16 mouse cellular contexts compared by ENCODE assay signal in the genomic region with DNA sequence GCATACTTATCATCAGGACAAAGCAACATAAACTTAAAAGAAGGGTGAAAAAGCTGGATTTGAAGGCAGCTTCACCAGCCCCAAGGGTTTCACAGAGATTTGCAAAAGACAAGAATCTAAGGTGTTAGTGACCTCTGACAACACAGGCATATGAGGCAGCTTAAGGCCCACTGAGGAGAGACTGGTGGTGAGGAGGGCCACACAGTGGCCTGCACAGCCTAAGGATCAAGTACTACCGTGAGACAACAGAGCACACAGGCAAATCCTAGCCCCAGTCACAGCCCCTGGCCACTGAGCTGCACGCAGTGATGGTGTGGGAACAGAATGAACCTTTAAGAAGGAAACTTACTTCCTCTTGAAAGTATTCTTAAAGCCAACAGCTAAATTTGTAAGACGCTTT. TPM values are rescaled to one million over a fixed set of nuclear protein-coding genes. Genes with fewer than 3 reads are reported as not detected.
DNase-seq lines count a peak whose midpoint lies in the region; ATAC-seq and TF ChIP-seq lines count a peak whose summit lies in the region.
"Had no signal": no experiment of that assay in that cellular context is flagged by ENCODE, and none has a peak within 500 bp of the region (broad histone marks: within the 10 kb centered on the region; RNA-seq: fewer than 3 reads in every experiment).

No protein-coding gene starts in this region.

- H3K27ac ChIP-seq in heart, embryonic 15.5 days = peak overlapping the region; percentile 88
- no peak overlapping the region for H3K27ac ChIP-seq in midbrain, embryonic 12.5 days (replicated peaks)
- H3K27ac ChIP-seq in midbrain, postnatal 0 days (ENCODE audit: low read depth, low read length) = no peak overlapping the region
- peak overlapping the region; percentile 72 for H3K27ac ChIP-seq in bone marrow, adult 2 months (ENCODE audit: control insufficient read depth, insufficient read depth, low read depth, low read length, poor library complexity)
- H3K27ac ChIP-seq: embryonic facial prominence, embryonic 12.5 days; hindbrain, embryonic 12.5 days; liver, embryonic 14.5 days had no signal

- no peak for DNase-seq in heart, postnatal 25 days (ENCODE audit: low spot score)
- no peak for DNase-seq in midbrain, postnatal 0 days (ENCODE audit: low spot score)
- no peak for DNase-seq in adrenal gland, postnatal 4 days (ENCODE audit: low spot score in 2 of 2)
- no peak for DNase-seq in spleen, adult 18-20 months
- DNase-seq: cerebellum, adult 9-10 months; forebrain, postnatal 0 days had no signal

- WGBS in heart, embryonic 15.5 days = 71% methylated on average over 3 of the region's 3 CpGs
- WGBS in midbrain, embryonic 12.5 days = 81% methylated on average over 3 of the region's 3 CpGs
- WGBS in midbrain, postnatal 0 days = 82% methylated on average over 3 of the region's 3 CpGs
- 14% methylated on average over 3 of the region's 3 CpGs for WGBS in bone marrow, adult 2 months

- intact Hi-C loops in heart, postnatal 25 days (cut with DNase I) = loop anchor here (2.0 kb wide), 1 partner anchor 13 kb away; no protein-coding TSS in a partner anchor

- H3K36me3 ChIP-seq in heart, embryonic 15.5 days = peaks cover 14% of the 10 kb centered on the region
- H3K36me3 ChIP-seq in midbrain, embryonic 12.5 days = peaks cover 37% of the 10 kb centered on the region
- H3K36me3 ChIP-seq in midbrain, postnatal 0 days (ENCODE audit: insufficient read depth, low read length) = peaks cover 3% of the 10 kb centered on the region

- H3K9me3 ChIP-seq in heart, embryonic 15.5 days (replicated peaks) = no peaks in the 10 kb centered on the region
- H3K9me3 ChIP-seq in midbrain, embryonic 12.5 days = no peaks in the 10 kb centered on the region
- H3K9me3 ChIP-seq in midbrain, postnatal 0 days (ENCODE audit: low read length) = no peaks in the 10 kb centered on the region
- H3K9me3 ChIP-seq: embryonic facial prominence, embryonic 12.5 days; G1E; hindbrain, embryonic 12.5 days had no signal

- no peak overlapping the region for H3K4me2 ChIP-seq in heart, embryonic 15.5 days
- H3K4me2 ChIP-seq in midbrain, embryonic 12.5 days (replicated peaks) = no peak overlapping the region
- H3K4me2 ChIP-seq in midbrain, postnatal 0 days (ENCODE audit: low read depth, low read length, poor library complexity, severe bottlenecking) = no peak overlapping the region
- H3K4me2 ChIP-seq: embryonic facial prominence, embryonic 12.5 days; hindbrain, embryonic 12.5 days had no signal

- H3K27me3 ChIP-seq in heart, embryonic 15.5 days = no peaks in the 10 kb centered on the region
- H3K27me3 ChIP-seq in midbrain, embryonic 12.5 days = no peaks in the 10 kb centered on the region
- H3K27me3 ChIP-seq in midbrain, postnatal 0 days (ENCODE audit: insufficient read depth, low read length) = no peaks in the 10 kb centered on the region
- H3K27me3 ChIP-seq: embryonic facial prominence, embryonic 12.5 days; hindbrain, embryonic 12.5 days had no signal

- H3K4me1 ChIP-seq in heart, embryonic 15.5 days (replicated peaks) = peaks cover 32% of the 10 kb centered on the region
- no peaks in the 10 kb centered on the region for H3K4me1 ChIP-seq in midbrain, embryonic 12.5 days
- no peaks in the 10 kb centered on the region for H3K4me1 ChIP-seq in midbrain, postnatal 0 days (ENCODE audit: insufficient read depth, low read length)
- peaks cover 7% of the 10 kb centered on the region for H3K4me1 ChIP-seq in bone marrow, adult 2 months (ENCODE audit: control insufficient read depth, insufficient read depth, low read length)
- H3K4me1 ChIP-seq: embryonic facial prominence, embryonic 12.5 days; hindbrain, embryonic 12.5 days had no signal

- H3K4me3 ChIP-seq in heart, embryonic 15.5 days = no peak overlapping the region
- no peak overlapping the region for H3K4me3 ChIP-seq in midbrain, embryonic 12.5 days
- no peak overlapping the region for H3K4me3 ChIP-seq in midbrain, postnatal 0 days (ENCODE audit: low read depth, low read length)
- no peak overlapping the region for H3K4me3 ChIP-seq in bone marrow, adult 2 months (replicated peaks; ENCODE audit: control insufficient read depth, low read depth, low read length)
- H3K4me3 ChIP-seq: embryonic facial prominence, embryonic 12.5 days; hindbrain, embryonic 12.5 days had no signal

- TF ChIP-seq POLR2A in bone marrow, adult 2 months (IDR thresholded peaks at IDR 0.05; ENCODE audit: borderline replicate concordance, control insufficient read depth, low read depth, low read length) = no peak

- TF ChIP-seq CTCF in midbrain, postnatal 0 days (IDR thresholded peaks at IDR 0.05) = no peak
- no peak for TF ChIP-seq CTCF in bone marrow, adult 2 months (IDR thresholded peaks at IDR 0.05; ENCODE audit: control insufficient read depth, insufficient read depth, low read length)

- peak overlapping the region; percentile 9; the same call in 1 of the 2 replicates for H3K9ac ChIP-seq in heart, embryonic 15.5 days
- 0 out of 2 replicates have a peak overlapping the region, but pooled peaks have one; percentile 15 for H3K9ac ChIP-seq in midbrain, embryonic 12.5 days (replicated peaks)
- H3K9ac ChIP-seq in midbrain, postnatal 0 days (replicated peaks; ENCODE audit: low read length, poor library complexity, severe bottlenecking) = no peak overlapping the region
- H3K9ac ChIP-seq: embryonic facial prominence, embryonic 12.5 days; forebrain, postnatal 0 days; hindbrain, embryonic 12.5 days; liver, embryonic 14.5 days had no signal

- 0 out of 2 replicates have a peak, but pooled peaks have one; percentile 12 for ATAC-seq in heart, embryonic 15.5 days (replicated peaks; ENCODE audit: insufficient number of reproducible peaks, insufficient read depth, low FRiP score, low read depth)
- ATAC-seq in midbrain, embryonic 12.5 days (ENCODE audit: low FRiP score, low read depth) = no peak
- no peak for ATAC-seq in midbrain, postnatal 0 days (ENCODE audit: low FRiP score)
- 0 out of 2 replicates have a peak, but pooled peaks have one; percentile 35 for ATAC-seq in megakaryocyte-erythroid progenitor cell, adult 5-6 weeks (replicated peaks; ENCODE audit: low FRiP score, low TSS enrichment, poor library complexity, severe bottlenecking)
- ATAC-seq: forebrain, postnatal 0 days had no signal

RNA-seq across cellular contexts. Expression of gene Hipk1, which starts 17.9 kb away (rescaled TPM):
- polyA plus RNA-seq in heart, embryonic 15.5 days (2015; fragmentation: Nextera tagmentation; extraction: Ambion mirVana) = 8.9 and 10.6 TPM in 2 replicates
- total RNA-seq in heart, postnatal 25 days (2021) = 100 to 1,000 TPM in 1 of 2 experiments, 10 to 100 TPM in 1; 90.0 to 101 TPM
- polyA plus RNA-seq in midbrain, embryonic 12.5 days (2016; fragmentation: Nextera tagmentation; extraction: Ambion mirVana) = 17.9 and 18.3 TPM in 2 replicates
- 59.8 and 77.2 TPM in 2 replicates for total RNA-seq in midbrain, postnatal 0 days (2014; rRNA removed)
- 7.2 and 7.7 TPM in 2 replicates for polyA plus RNA-seq in midbrain, postnatal 0 days (2015; fragmentation: Nextera tagmentation; extraction: Ambion mirVana)
- polyA plus RNA-seq in bone marrow, adult 2 months (2011; ENCODE audit: insufficient read depth, insufficient read length, low replicate concordance, missing spikeins) = 50.9 and 80.9 TPM in 2 replicates
- total RNA-seq in megakaryocyte-erythroid progenitor cell, adult 5-6 weeks (2014; fragmentation: Nextera tagmentation) = 98.1 and 127 TPM in 2 replicates
- total RNA-seq in megakaryocyte-erythroid progenitor cell, adult 5-6 weeks (2017) = 64.3 and 69.2 TPM in 2 replicates
- 100 to 1,000 TPM; 126 to 134 TPM for total RNA-seq in adrenal gland, postnatal 4 days (2021)

RNA-seq across cellular contexts. Expression of gene Gm10964, which starts 34.3 kb away (rescaled TPM):
- polyA plus RNA-seq in heart, embryonic 15.5 days (2015; fragmentation: Nextera tagmentation; extraction: Ambion mirVana) = not detected in 2 replicates
- total RNA-seq in heart, postnatal 25 days (2021) = not detected
- polyA plus RNA-seq in midbrain, embryonic 12.5 days (2016; fragmentation: Nextera tagmentation; extraction: Ambion mirVana) = not detected in 2 replicates
- not detected in 2 replicates for total RNA-seq in midbrain, postnatal 0 days (2014; rRNA removed)
- not detected in 2 replicates for polyA plus RNA-seq in midbrain, postnatal 0 days (2015; fragmentation: Nextera tagmentation; extraction: Ambion mirVana)
- polyA plus RNA-seq in bone marrow, adult 2 months (2011; ENCODE audit: insufficient read depth, insufficient read length, low replicate concordance, missing spikeins) = not detected in 2 replicates
- total RNA-seq in megakaryocyte-erythroid progenitor cell, adult 5-6 weeks (2014; fragmentation: Nextera tagmentation) = not detected in 2 replicates
- not detected in 2 replicates for total RNA-seq in megakaryocyte-erythroid progenitor cell, adult 5-6 weeks (2017)
- not detected for total RNA-seq in adrenal gland, postnatal 4 days (2021)
- total RNA-seq: adrenal gland, adult 18-20 months; forebrain, postnatal 0 days; G1E; layer of hippocampus, adult 18-20 months had no signal
- polyA plus RNA-seq: embryonic facial prominence, embryonic 12.5 days; forebrain, postnatal 0 days; G1E; hindbrain, embryonic 12.5 days; liver, embryonic 14.5 days had no signal

RNA-seq across cellular contexts. Expression of gene Olfml3, which starts 35.7 kb away (rescaled TPM):
- 19.5 and 29.9 TPM in 2 replicates for polyA plus RNA-seq in heart, embryonic 15.5 days (2015; fragmentation: Nextera tagmentation; extraction: Ambion mirVana)
- total RNA-seq in heart, postnatal 25 days (2021) = 1 to 10 TPM; 5.4 to 5.7 TPM
- 6.6 and 10.7 TPM in 2 replicates for polyA plus RNA-seq in midbrain, embryonic 12.5 days (2016; fragmentation: Nextera tagmentation; extraction: Ambion mirVana)
- 7.5 and 9.0 TPM in 2 replicates for total RNA-seq in midbrain, postnatal 0 days (2014; rRNA removed)
- polyA plus RNA-seq in midbrain, postnatal 0 days (2015; fragmentation: Nextera tagmentation; extraction: Ambion mirVana) = 7.0 and 8.9 TPM in 2 replicates
- polyA plus RNA-seq in bone marrow, adult 2 months (2011; ENCODE audit: insufficient read depth, insufficient read length, low replicate concordance, missing spikeins) = 2.3 and 5.1 TPM in 2 replicates
- not detected in 2 replicates for total RNA-seq in megakaryocyte-erythroid progenitor cell, adult 5-6 weeks (2014; fragmentation: Nextera tagmentation)
- 0.56 TPM in 1 of 2 replicates, not detected in the other for total RNA-seq in megakaryocyte-erythroid progenitor cell, adult 5-6 weeks (2017)
- total RNA-seq in adrenal gland, postnatal 4 days (2021) = 10 to 100 TPM; 31.6 to 33.6 TPM
- polyA plus RNA-seq: G1E had no signal

RNA-seq across cellular contexts. Expression of gene Dclre1b, which starts 35.7 kb away (rescaled TPM):
- polyA plus RNA-seq in heart, embryonic 15.5 days (2015; fragmentation: Nextera tagmentation; extraction: Ambion mirVana) = 14.4 and 20.5 TPM in 2 replicates
- 1 to 10 TPM; 7.3 to 8.6 TPM for total RNA-seq in heart, postnatal 25 days (2021)
- 25.6 and 32.4 TPM in 2 replicates for polyA plus RNA-seq in midbrain, embryonic 12.5 days (2016; fragmentation: Nextera tagmentation; extraction: Ambion mirVana)
- total RNA-seq in midbrain, postnatal 0 days (2014; rRNA removed) = 4.3 and 6.9 TPM in 2 replicates
- 16.2 and 17.5 TPM in 2 replicates for polyA plus RNA-seq in midbrain, postnatal 0 days (2015; fragmentation: Nextera tagmentation; extraction: Ambion mirVana)
- 9.1 and 17.6 TPM in 2 replicates for polyA plus RNA-seq in bone marrow, adult 2 months (2011; ENCODE audit: insufficient read depth, insufficient read length, low replicate concordance, missing spikeins)
- total RNA-seq in megakaryocyte-erythroid progenitor cell, adult 5-6 weeks (2014; fragmentation: Nextera tagmentation) = 17.9 and 25.4 TPM in 2 replicates
- 8.3 and 9.8 TPM in 2 replicates for total RNA-seq in megakaryocyte-erythroid progenitor cell, adult 5-6 weeks (2017)
- 10 to 100 TPM; 20.5 to 21.3 TPM for total RNA-seq in adrenal gland, postnatal 4 days (2021)

RNA-seq across cellular contexts. Expression of gene Ap4b1, which starts 35.8 kb away (rescaled TPM):
- 13.6 and 19.0 TPM in 2 replicates for polyA plus RNA-seq in heart, embryonic 15.5 days (2015; fragmentation: Nextera tagmentation; extraction: Ambion mirVana)
- 10 to 100 TPM; 11.7 to 14.9 TPM for total RNA-seq in heart, postnatal 25 days (2021)
- polyA plus RNA-seq in midbrain, embryonic 12.5 days (2016; fragmentation: Nextera tagmentation; extraction: Ambion mirVana) = 21.8 and 26.1 TPM in 2 replicates
- total RNA-seq in midbrain, postnatal 0 days (2014; rRNA removed) = 27.9 and 28.2 TPM in 2 replicates
- 16.2 and 18.2 TPM in 2 replicates for polyA plus RNA-seq in midbrain, postnatal 0 days (2015; fragmentation: Nextera tagmentation; extraction: Ambion mirVana)
- 27.7 and 34.2 TPM in 2 replicates for polyA plus RNA-seq in bone marrow, adult 2 months (2011; ENCODE audit: insufficient read depth, insufficient read length, low replicate concordance, missing spikeins)
- 14.9 and 22.2 TPM in 2 replicates for total RNA-seq in megakaryocyte-erythroid progenitor cell, adult 5-6 weeks (2014; fragmentation: Nextera tagmentation)
- 14.6 and 28.8 TPM in 2 replicates for total RNA-seq in megakaryocyte-erythroid progenitor cell, adult 5-6 weeks (2017)
- 10 to 100 TPM; 18.7 to 22.1 TPM for total RNA-seq in adrenal gland, postnatal 4 days (2021)

Comparison
In these comparisons a context has a peak if more than half of its experiments do, and no peak if none do; other contexts are left out.
1. ATAC-seq: peak in heart, embryonic 15.5 days (single experiment) and megakaryocyte-erythroid progenitor cell, adult 5-6 weeks (single experiment); none in midbrain, embryonic 12.5 days (single experiment) and midbrain, postnatal 0 days (single experiment).
2. H3K27ac ChIP-seq: peak in heart, embryonic 15.5 days (single experiment) and bone marrow, adult 2 months (single experiment); none in midbrain, embryonic 12.5 days (single experiment) and midbrain, postnatal 0 days (single experiment).